Mouse (Mus musculus) splenic B cell, adult 2 months (primary cell): ENCODE data around the gene Krtcap2.
"Not testable (repeated sequence)": the region's sequence is repeated elsewhere in the genome, so short reads cannot be mapped to it uniquely, and the experiment has no call there.

Experiments
- DNase-seq: peaks from one replicate; pipeline ENCODE4 v3.0.0-alpha.2; 2011; ENCODE audit warnings: low read depth, low spot score
- H3K27me3 ChIP-seq: 2 replicates; pipeline ENCODE4 v1.6.1; 2012; ENCODE audit warnings: mild to moderate bottlenecking, low read length, moderate library complexity, mixed read lengths; ENCODE audit not compliant: control insufficient read depth, poor library complexity, insufficient read depth, severe bottlenecking
- H3K36me3 ChIP-seq: 2 replicates; pipeline ENCODE4 v1.6.1; 2012; ENCODE audit warnings: mild to moderate bottlenecking, low read length, moderate library complexity, mixed read lengths; ENCODE audit not compliant: control insufficient read depth, poor library complexity, insufficient read depth, severe bottlenecking

Krtcap2 gene

GRCm38 (mm10) chr3:89214681-89215411 lies 30.9 kb upstream of the Krtcap2 start, which contains the start of gene Thbs3:
Thbs3 (plus strand) TSS chr3:89215180.
- Histone ChIP-seq H3K27me3 (no peaks in the 10 kb centered on the region), H3K36me3 (peaks cover under 1% of the 10 kb centered on the region; the same call in 1 of the 2 replicates)
- no peak for DNase-seq

- H3K27me3 ChIP-seq = no peaks in the 10 kb centered on the region
Measured at GRCm38 (mm10) chr3:89215853-89216252, 29.9 kb upstream of the Krtcap2 start.

GRCm38 (mm10) chr3:89216407-89216806 lies 29.4 kb upstream of the Krtcap2 start:
- not testable (repeated sequence) for H3K27me3 ChIP-seq, H3K36me3 ChIP-seq, DNase-seq

More at GRCm38 (mm10) chr3:89215853-89216252, 29.9 kb upstream of the Krtcap2 start:
- DNase-seq = peak; percentile 93
- no peaks in the 10 kb centered on the region for H3K36me3 ChIP-seq

GRCm38 (mm10) chr3:89218271-89218670 lies 27.5 kb upstream of the Krtcap2 start:
- no peaks in the 10 kb centered on the region for H3K27me3 ChIP-seq
- H3K36me3 ChIP-seq = no peaks in the 10 kb centered on the region
- no peak for DNase-seq

- no peak for DNase-seq
- no peaks in the 10 kb centered on the region for H3K27me3 ChIP-seq
- no peaks in the 10 kb centered on the region for H3K36me3 ChIP-seq
Measured at GRCm38 (mm10) chr3:89219546-89219945, 26.2 kb upstream of the Krtcap2 start.

- DNase-seq = no peak
- no peaks in the 10 kb centered on the region for H3K27me3 ChIP-seq
Measured at GRCm38 (mm10) chr3:89221167-89221566, 24.6 kb upstream of the Krtcap2 start.

GRCm38 (mm10) chr3:89224796-89225195 lies 21.0 kb upstream of the Krtcap2 start:
- H3K27me3 ChIP-seq = no peaks in the 10 kb centered on the region
- no peaks in the 10 kb centered on the region for H3K36me3 ChIP-seq
- DNase-seq = no peak

More at GRCm38 (mm10) chr3:89221167-89221566, 24.6 kb upstream of the Krtcap2 start:
- no peaks in the 10 kb centered on the region for H3K36me3 ChIP-seq

GRCm38 (mm10) chr3:89225321-89225815 lies 20.4 kb upstream of the Krtcap2 start:
- Histone ChIP-seq H3K36me3 (no peaks in the 10 kb centered on the region), H3K27me3 (no peaks in the 10 kb centered on the region)
- DNase-seq = no peak

- no peak for DNase-seq
- Histone ChIP-seq H3K27me3 (no peaks in the 10 kb centered on the region), H3K36me3 (no peaks in the 10 kb centered on the region)
Measured at GRCm38 (mm10) chr3:89225918-89226317, 19.8 kb upstream of the Krtcap2 start.

- H3K36me3 ChIP-seq = no peaks in the 10 kb centered on the region
- no peak for DNase-seq
Measured at GRCm38 (mm10) chr3:89226361-89226760, 19.4 kb upstream of the Krtcap2 start.

GRCm38 (mm10) chr3:89226900-89227299 lies 18.9 kb upstream of the Krtcap2 start, which contains the start of gene Mtx1:
Mtx1 (minus strand) TSS chr3:89227088.
- no peak for DNase-seq
- no peaks in the 10 kb centered on the region for H3K27me3 ChIP-seq
- H3K36me3 ChIP-seq = no peaks in the 10 kb centered on the region

More at GRCm38 (mm10) chr3:89226361-89226760, 19.4 kb upstream of the Krtcap2 start:
- no peaks in the 10 kb centered on the region for H3K27me3 ChIP-seq

- peak; percentile 67 for DNase-seq
- Histone ChIP-seq H3K36me3 (no peaks in the 10 kb centered on the region), H3K27me3 (no peaks in the 10 kb centered on the region)
Measured at GRCm38 (mm10) chr3:89227307-89228179, 18.2 kb upstream of the Krtcap2 start.

GRCm38 (mm10) chr3:89228180-89228549 lies 17.6 kb upstream of the Krtcap2 start:
- peak; percentile 91 for DNase-seq
- no peaks in the 10 kb centered on the region for H3K36me3 ChIP-seq

GRCm38 (mm10) chr3:89228836-89229235 lies 16.9 kb upstream of the Krtcap2 start, which contains the start of gene Muc1:
Muc1 (plus strand) TSS chr3:89229057.
- DNase-seq = no peak
- no peaks in the 10 kb centered on the region for H3K27me3 ChIP-seq

More at GRCm38 (mm10) chr3:89228180-89228549, 17.6 kb upstream of the Krtcap2 start:
- no peaks in the 10 kb centered on the region for H3K27me3 ChIP-seq

GRCm38 (mm10) chr3:89229276-89229675 lies 16.5 kb upstream of the Krtcap2 start:
- DNase-seq = no peak
- Histone ChIP-seq H3K27me3 (no peaks in the 10 kb centered on the region), H3K36me3 (no peaks in the 10 kb centered on the region)

More at GRCm38 (mm10) chr3:89228836-89229235, 16.9 kb upstream of the Krtcap2 start, which contains the start of gene Muc1:
- H3K36me3 ChIP-seq = no peaks in the 10 kb centered on the region
